Mouse (Mus musculus) subcutaneous adipose tissue, adult 2 months (tissue): ENCODE measurements around the gene 1700016K19Rik. TPM values are rescaled to one million over a fixed set of nuclear protein-coding genes. Genes with fewer than 3 reads are reported as not detected.

Source experiments
- polyA plus RNA-seq: library from polyadenylated mRNA; depleted of rRNA; stranded (reverse); fragments of >200 nt; gene quantifications from 2 replicates; pipeline ENCODE4 v1.2.3, GENCODE M21; 2012; ENCODE audit warnings: low replicate concordance; rRNA removed

1700016K19Rik gene
- 0.18 TPM in 1 of 2 replicates, not detected in the other for polyA plus RNA-seq

GRCm38 (mm10) chr11:75999440-76000155 lies at the start of gene 1700016K19Rik:
Gene 1700016K19Rik, plus strand, starts transcription at chr11:75999912.

GRCm38 (mm10) chr11:76027139-76028071 lies 27.7 kb downstream of the 1700016K19Rik start, which contains the start of gene Rflnb:
Gene Rflnb, minus strand, starts transcription at chr11:76027782.

Other genes starting within 250 kb of the 1700016K19Rik start
- 1.3 and 1.7 TPM in 2 replicates for gene Doc2b, start 203.9 kb upstream of the 1700016K19Rik start, polyA plus RNA-seq
- gene Rph3al, start 61.5 kb upstream of the 1700016K19Rik start, polyA plus RNA-seq, result 3.5 and 8.7 TPM in 2 replicates
- gene Rflnb, start 27.9 kb downstream of the 1700016K19Rik start, polyA plus RNA-seq, result 38.9 and 88.7 TPM in 2 replicates
- gene Vps53, start 179.7 kb downstream of the 1700016K19Rik start, polyA plus RNA-seq, result 30.9 and 34.8 TPM in 2 replicates
- 13.5 and 32.9 TPM in 2 replicates for gene Fam57a, start 179.8 kb downstream of the 1700016K19Rik start, polyA plus RNA-seq
- gene Dbil5, start 217.7 kb downstream of the 1700016K19Rik start, polyA plus RNA-seq, result 0.35 and 1.4 TPM in 2 replicates
- gene Gemin4, start 217.8 kb downstream of the 1700016K19Rik start, polyA plus RNA-seq, result 6.1 and 16.4 TPM in 2 replicates
- gene Mrm3, start 243.8 kb downstream of the 1700016K19Rik start, polyA plus RNA-seq, result 10.0 and 10.2 TPM in 2 replicates
- 13.7 and 14.2 TPM in 2 replicates for gene Glod4, start 243.8 kb downstream of the 1700016K19Rik start, polyA plus RNA-seq